Mouse (Mus musculus) brain, embryonic 18.5 days (tissue): Measurements from ENCODE around the gene Abca8b.
"Not testable (repeated sequence)": the region's sequence is repeated elsewhere in the genome, so short reads cannot be mapped to it uniquely, and the experiment has no call there.

Source experiments
- DNase-seq: peaks from one replicate; pipeline ENCODE4 v3.0.0-alpha.2; 2012; ENCODE audit warnings: low read depth, low spot score

Abca8b gene

GRCm38 (mm10) chr11:109995624-109996023 lies at the start of gene Abca8b:
TSS of gene Abca8b (minus strand) at chr11:109995845.
- peak; percentile 69 for DNase-seq

GRCm38 (mm10) chr11:110037795-110038194 lies 42.1 kb upstream of the Abca8b start:
- no peak for DNase-seq

DNA sequence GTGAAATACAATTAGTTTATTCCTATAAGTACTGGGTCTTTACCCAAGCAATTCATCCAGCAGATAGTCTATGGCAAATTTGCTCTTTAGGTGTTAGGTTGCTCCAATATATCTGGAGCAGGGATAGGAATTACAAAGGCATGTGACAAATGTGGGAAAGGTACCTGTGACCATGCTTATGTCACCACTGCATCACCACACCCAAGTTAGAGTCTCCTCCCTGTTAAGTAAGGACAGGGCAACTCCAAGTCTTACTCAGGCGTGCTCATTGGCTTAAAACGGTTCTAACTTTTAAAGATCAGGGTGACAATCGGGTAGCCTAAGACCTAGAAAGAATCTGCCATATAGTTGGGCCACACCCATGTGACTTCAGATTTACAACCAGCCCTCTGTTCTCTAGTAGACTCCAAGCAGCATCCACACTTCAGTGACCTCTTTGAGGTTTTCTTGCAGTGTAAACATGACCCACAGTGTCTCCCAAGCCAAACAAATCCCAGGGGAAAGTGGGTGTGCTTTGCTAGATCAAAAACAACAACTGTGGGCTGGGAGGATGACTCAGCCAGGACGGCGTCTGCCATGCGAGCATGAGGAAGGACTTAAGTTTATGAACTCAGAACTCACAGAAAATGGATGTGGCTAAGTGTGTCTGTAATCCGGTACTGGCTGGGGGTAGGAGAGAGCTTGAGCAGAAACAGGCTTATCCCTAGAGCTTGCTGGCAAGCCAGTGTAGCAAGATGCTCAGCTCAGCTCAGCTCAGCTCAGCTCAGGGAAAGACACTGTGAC lies 33.5 kb upstream of the Abca8b start:
- no peak for DNase-seq

DNA sequence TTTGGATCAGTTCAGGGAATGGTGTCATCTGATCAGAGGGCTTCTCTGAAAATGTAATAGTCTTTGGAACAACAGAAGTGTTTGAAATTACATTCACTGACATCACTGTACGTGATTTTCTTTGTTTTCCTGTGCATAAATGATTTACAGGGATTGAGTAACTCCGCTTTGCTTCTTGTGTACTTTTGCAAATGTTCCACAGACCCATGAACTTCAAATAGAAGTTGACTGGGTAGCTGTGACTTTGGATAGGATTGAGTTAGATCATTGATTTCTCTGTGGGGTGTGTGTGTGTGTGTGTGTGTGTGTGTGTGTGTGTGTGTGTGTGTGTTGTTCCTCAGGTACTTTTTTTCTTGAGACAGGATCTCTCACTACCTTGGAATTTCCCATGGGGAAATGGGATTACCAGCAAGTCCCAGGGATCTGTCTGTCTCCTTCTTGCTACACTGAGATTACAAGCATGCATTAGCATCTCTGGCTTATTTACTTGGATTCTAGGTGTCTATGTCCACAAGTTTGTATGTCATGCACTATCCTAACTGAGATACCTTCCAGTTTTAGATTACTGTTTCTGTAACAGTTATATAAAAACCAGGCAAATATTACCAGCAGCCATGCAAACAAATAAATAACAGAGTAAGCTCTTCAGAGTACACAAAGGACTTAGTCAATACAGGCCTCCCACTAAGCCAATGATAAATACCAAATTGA lies 15.3 kb upstream of the Abca8b start:
- no peak for DNase-seq

DNA sequence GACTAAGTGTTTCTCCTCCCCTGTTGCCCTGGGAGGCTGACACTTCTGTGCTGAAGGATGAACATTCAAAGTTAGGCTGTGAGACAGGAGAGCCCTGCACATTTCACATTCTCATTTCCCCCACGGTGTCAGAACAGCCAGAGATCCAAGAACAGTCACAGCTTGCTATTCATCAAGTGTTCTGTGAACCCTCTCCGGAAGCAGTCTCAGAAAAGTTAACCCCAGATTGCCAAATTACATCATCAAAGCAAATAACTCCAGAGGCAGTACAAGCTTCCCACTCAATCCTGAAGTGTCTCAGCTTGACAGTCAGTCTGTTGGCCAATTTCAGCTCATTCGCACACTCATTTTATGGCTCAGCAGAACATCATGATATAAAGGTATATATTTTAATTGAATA lies 632 bp downstream of the Abca8b start:
- peak; percentile 20 for DNase-seq

- DNase-seq, result no peak
Observed at GRCm38 (mm10) chr11:109994014-109994413, 1.6 kb downstream of the Abca8b start.

DNA sequence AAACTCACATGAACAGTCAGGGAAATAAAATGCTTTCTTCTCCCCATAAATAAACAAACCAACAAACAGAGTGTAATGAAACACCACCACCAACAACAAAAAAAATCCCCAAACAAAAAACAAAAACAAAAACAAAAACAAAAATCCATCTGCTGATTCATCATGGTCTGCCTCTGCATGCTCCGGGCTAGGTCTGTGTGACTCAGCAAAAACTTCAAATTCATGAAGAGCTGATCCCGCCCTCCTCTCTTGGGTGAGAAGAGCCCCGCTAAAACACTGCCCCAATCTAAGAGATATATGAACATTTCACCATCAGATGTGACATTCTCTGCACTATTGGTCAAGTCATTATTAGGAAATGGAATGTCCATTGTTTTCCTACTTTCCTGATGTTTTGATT lies 4.4 kb downstream of the Abca8b start:
- no peak for DNase-seq

DNA sequence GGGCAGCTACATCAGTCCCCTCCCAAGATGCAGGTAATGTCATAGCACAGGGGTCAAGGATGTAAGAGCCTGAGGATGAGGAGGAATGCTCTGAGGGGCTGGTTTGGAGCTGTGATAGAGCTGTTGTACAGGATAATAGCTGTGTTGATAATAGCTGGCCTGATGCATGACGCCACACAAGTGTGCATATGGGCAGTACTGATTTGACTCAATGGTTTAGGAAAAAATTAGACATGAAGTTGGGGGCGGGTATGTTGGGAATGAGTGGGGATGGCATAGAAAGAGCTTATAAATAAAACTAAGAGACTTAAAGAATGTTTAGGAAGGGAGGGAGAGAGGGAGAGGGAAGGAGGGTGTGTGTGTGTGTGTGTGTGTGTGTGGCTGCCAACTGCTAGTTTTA lies 5.4 kb downstream of the Abca8b start:
- no peak for DNase-seq

- no peak for DNase-seq
Observed at GRCm38 (mm10) chr11:109988164-109988563, 7.5 kb downstream of the Abca8b start.

- not testable (repeated sequence) for DNase-seq
Observed at GRCm38 (mm10) chr11:109987460-109988072, 8.1 kb downstream of the Abca8b start.

DNA sequence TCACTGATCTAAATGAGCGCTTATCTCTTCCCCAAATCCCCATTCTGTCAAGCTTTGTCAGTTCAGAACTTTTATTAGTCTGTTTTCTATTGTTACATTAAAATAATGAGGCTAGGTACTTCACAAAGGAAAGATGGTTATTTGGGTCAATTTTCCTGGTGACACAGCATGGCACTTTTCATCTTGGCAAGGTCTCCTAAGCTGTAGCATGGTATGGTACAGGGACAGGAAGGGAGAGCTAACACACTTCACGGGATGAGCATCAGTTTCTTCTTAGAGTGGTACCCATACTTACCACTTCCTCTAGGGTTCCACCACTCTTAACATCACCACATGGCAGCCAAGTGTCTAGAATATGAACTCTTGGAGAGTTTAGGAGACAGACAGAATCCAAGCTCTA lies 13.8 kb downstream of the Abca8b start:
- no peak for DNase-seq

DNA sequence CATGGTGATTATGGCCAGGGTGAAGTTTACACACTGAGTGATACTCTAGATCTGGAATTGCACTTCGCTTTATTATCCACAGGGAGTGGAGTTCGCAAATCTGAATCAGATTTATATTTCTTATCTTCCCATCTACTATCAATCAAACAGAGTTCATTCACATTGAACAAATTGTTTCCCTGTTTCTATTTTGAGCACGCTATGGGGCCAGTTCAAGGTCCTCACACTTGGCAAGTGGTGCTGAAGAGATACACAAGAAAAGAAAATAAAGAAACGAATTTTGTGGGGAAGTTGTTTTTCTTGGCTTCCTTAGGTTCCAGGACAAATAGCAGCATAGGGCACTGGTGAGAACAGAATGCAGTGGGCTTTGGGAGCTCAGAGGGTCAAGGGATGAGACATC lies 25.1 kb downstream of the Abca8b start:
- DNase-seq, result no peak

GRCm38 (mm10) chr11:109961495-109962492 lies 33.9 kb downstream of the Abca8b start:
- DNase-seq, result peak; percentile 66

GRCm38 (mm10) chr11:109955185-109955584 lies 40.5 kb downstream of the Abca8b start:
- no peak for DNase-seq

DNA sequence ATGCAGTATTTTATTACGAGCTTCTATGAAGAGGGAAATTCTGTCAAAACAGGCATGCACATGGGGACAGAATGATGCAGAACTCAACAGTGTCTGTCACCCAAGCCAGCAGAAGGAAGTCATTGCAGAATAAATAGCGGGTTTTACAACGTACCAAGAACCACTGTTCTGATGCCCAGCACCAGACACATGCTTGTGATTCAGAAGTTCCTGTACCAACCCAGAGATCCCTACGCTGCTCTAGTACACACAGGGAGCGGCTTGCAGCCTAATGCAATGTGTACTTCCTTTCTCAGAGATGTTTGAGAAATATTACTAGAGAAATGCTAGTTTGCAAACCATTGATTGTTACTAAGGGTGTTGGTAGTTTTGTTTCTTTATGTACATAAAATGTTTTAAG lies 58.7 kb downstream of the Abca8b start:
- no peak for DNase-seq

GRCm38 (mm10) chr11:109933207-109933606 lies 62.4 kb downstream of the Abca8b start:
- not testable (repeated sequence) for DNase-seq

DNA sequence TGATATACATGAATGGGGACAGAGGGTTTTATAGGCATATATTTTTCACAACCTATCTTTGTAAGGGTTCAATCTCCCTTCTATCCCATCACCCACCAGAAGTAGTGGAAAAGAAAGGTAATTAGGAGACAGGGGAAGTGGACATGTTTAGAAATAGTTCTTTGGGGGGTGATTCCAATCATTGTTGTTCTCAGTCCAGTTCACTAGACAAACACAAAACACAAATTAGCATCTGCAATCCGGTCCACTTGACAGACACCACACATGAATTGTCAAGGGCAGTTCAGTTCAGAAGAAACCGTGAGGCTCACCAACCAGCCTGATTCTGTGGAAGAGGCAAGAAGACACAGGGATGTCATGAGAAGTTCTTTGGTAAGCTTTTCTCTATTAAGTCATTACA lies 67.2 kb downstream of the Abca8b start:
- no peak for DNase-seq

GRCm38 (mm10) chr11:109926718-109927680 lies 68.6 kb downstream of the Abca8b start:
- no peak for DNase-seq

DNA sequence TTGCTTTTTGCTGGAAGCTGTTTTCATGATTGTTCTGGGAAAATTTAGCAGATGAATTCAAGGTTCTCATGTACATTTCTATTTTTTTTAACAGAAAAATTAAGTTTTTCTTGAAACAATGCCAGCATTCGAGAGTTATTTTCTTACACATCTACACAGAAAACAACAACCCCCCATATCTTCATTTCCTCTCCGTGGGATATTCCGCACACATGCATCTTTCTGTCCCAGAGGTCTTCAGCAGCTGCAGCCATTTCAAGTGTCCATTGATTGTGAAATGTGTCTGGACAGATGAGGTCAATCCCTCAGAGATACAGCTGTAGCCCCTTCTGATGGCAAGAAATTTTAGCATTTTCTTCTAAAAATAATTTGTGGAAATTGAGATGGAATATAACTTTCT lies 73.4 kb downstream of the Abca8b start:
- DNase-seq, result no peak

DNA sequence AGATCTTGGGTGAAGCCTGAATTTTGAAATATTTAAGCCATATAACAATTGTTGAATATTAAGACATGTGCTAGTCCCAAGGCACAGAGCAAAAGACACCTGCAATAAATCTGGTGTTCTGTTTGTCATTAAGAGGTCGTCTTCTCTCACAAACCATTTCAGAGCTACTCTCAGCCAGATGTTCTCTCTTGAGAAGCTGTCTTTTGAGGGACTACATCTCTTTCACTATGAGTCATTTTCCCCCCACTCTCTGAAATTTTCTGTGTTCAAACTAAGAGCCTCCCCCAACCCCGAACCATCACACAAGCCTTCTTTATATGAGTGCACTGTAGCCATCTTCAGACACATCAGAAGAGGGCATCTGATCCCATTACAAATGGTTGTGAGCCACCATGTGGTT lies 76.2 kb downstream of the Abca8b start:
- DNase-seq, result no peak
